Mouse (Mus musculus) stomach, embryonic 16.5 days (tissue): ENCODE results near the gene Fsd1l. TPM values are rescaled to one million over a fixed set of nuclear protein-coding genes. Genes with fewer than 3 reads are reported as not detected.
"Not testable (repeated sequence)": the region's sequence is repeated elsewhere in the genome, so short reads cannot be mapped to it uniquely, and the experiment has no call there.

ENCODE experiments used
- ATAC-seq: fragments of 200-750 bp; cut with Nextera tagmentation; 2 replicates; pipeline ENCODE4 v1.8.0; 2017; ENCODE audit warnings: moderate number of reproducible peaks, moderate TSS enrichment; ENCODE audit not compliant: insufficient read depth, low FRiP score
- H3K27ac ChIP-seq: fragments of 300-500 bp; sonication (generic); 2 replicates; pipeline ENCODE4 v1.5.1; 2014; ENCODE audit warnings: low read length
- H3K27me3 ChIP-seq: fragments of 300-500 bp; sonication (generic); 2 replicates; pipeline ENCODE4 v1.6.1; 2014; ENCODE audit warnings: low read length, control low read depth, mixed read lengths; ENCODE audit not compliant: control insufficient read depth, insufficient read depth
- H3K36me3 ChIP-seq: fragments of 300-500 bp; sonication (generic); 2 replicates; pipeline ENCODE4 v1.6.1; 2014; ENCODE audit warnings: low read length; ENCODE audit not compliant: control insufficient read depth, insufficient read depth
- H3K4me1 ChIP-seq: fragments of 300-500 bp; sonication (generic); 2 replicates; pipeline ENCODE4 v1.6.1; 2014; ENCODE audit warnings: low read length, control low read depth, mixed read lengths; ENCODE audit not compliant: control insufficient read depth, insufficient read depth
- H3K4me2 ChIP-seq: fragments of 300-500 bp; sonication (generic); 2 replicates; pipeline ENCODE4 v1.6.1; 2014; ENCODE audit warnings: low read depth, low read length, mixed read lengths
- H3K4me3 ChIP-seq: fragments of 300-500 bp; sonication (generic); replicated peaks from 2 replicates; pipeline ENCODE4 v1.5.1; 2014; ENCODE audit warnings: mild to moderate bottlenecking, low read length
- H3K9ac ChIP-seq: fragments of 300-500 bp; sonication (generic); 2 replicates; pipeline ENCODE4 v1.6.1; 2014; ENCODE audit warnings: low read length
- H3K9me3 ChIP-seq: fragments of 300-500 bp; sonication (generic); replicated peaks from 2 replicates; pipeline ENCODE4 v1.6.1; 2016; ENCODE audit warnings: low read length, control low read depth; ENCODE audit not compliant: control insufficient read depth
- WGBS: fragments of 180-500 bp; shearing (Covaris S2); extraction: QIAGEN DNeasy Blood & Tissue Kit; methylation state at CpG from one replicate; pipeline ENCODE4 v1.1.7; 2014; 5-methylcytosine and 5-hydroxymethylcytosine counted together
- polyA plus RNA-seq: library from polyadenylated mRNA; unstranded; fragments of >200 nt; fragmentation: Nextera tagmentation; extraction: Ambion mirVana; gene quantifications from 2 replicates; pipeline ENCODE4 v1.2.1, GENCODE M21; 2015

The Fsd1l gene
- polyA plus RNA-seq, 1 experiment from 2014 or later = 9.8 TPM

GRCm38 (mm10) chr4:53638549-53639123 lies 7.4 kb downstream of the Fsd1l start:
- H3K4me2 ChIP-seq = no peak overlapping the region
- H3K27ac ChIP-seq = no peak overlapping the region
- no peak overlapping the region for H3K4me3 ChIP-seq
- no peak for ATAC-seq
- peaks cover 7% of the 10 kb centered on the region; the same call in 1 of the 2 replicates for H3K4me1 ChIP-seq
- no peak overlapping the region for H3K9ac ChIP-seq
- 82% methylated on average over 7 of the region's 7 CpGs for WGBS
- 0 out of 2 replicates have a peak, but pooled peaks cover 3% of the 10 kb centered on the region for H3K36me3 ChIP-seq
- H3K9me3 ChIP-seq = peaks cover 6% of the 10 kb centered on the region; the same call in 1 of the 2 replicates
- no peaks in the 10 kb centered on the region for H3K27me3 ChIP-seq

DNA sequence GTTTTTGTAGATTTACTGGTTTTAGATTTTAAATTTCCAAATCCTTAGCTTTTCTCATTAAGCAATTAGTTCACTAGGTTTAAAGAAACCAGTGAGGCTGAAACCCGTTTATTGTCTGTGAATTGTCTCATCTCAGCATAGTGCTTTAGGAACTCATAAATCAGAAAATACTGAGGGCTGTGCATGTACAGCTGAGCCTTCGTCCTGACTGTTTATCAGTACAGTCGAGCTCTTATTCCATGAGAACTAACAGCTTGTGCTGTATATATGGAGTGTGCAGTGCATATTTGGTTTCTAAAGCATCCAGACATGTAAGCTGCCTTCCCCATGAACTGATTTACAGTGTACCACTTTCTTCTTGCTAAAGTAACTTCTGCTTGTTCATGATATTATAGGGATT lies 26.8 kb downstream of the Fsd1l start:
- Histone ChIP-seq H3K9me3 (no peaks in the 10 kb centered on the region), H3K27ac (no peak overlapping the region), H3K36me3 (0 out of 2 replicates have a peak, but pooled peaks cover 10% of the 10 kb centered on the region), H3K27me3 (no peaks in the 10 kb centered on the region), H3K9ac (no peak overlapping the region), H3K4me2 (no peak overlapping the region), H3K4me1 (no peaks in the 10 kb centered on the region), H3K4me3 (no peak overlapping the region)
- no peak for ATAC-seq
- 41% methylated on average over 3 of the region's 3 CpGs for WGBS

- H3K4me1 ChIP-seq = no peaks in the 10 kb centered on the region
- no peak overlapping the region for H3K4me2 ChIP-seq
- no peaks in the 10 kb centered on the region for H3K9me3 ChIP-seq
- 0 out of 2 replicates have a peak, but pooled peaks cover 5% of the 10 kb centered on the region for H3K36me3 ChIP-seq
- no peak overlapping the region for H3K9ac ChIP-seq
- no peaks in the 10 kb centered on the region for H3K27me3 ChIP-seq
- H3K27ac ChIP-seq = no peak overlapping the region
- ATAC-seq = no peak
- no peak overlapping the region for H3K4me3 ChIP-seq
Measured at GRCm38 (mm10) chr4:53660711-53661110, 29.4 kb downstream of the Fsd1l start.

GRCm38 (mm10) chr4:53682092-53682491 lies 50.8 kb downstream of the Fsd1l start:
- Histone ChIP-seq H3K9me3 (0 out of 2 replicates have a peak, but pooled peaks cover 4% of the 10 kb centered on the region), H3K36me3 (no peaks in the 10 kb centered on the region), H3K27me3 (no peaks in the 10 kb centered on the region), H3K4me2 (no peak overlapping the region), H3K9ac (no peak overlapping the region), H3K4me3 (no peak overlapping the region), H3K27ac (no peak overlapping the region), H3K4me1 (no peaks in the 10 kb centered on the region)
- 74% methylated on average over 8 of the region's 8 CpGs for WGBS
- no peak for ATAC-seq

- Histone ChIP-seq H3K4me2 (no peak overlapping the region), H3K27ac (no peak overlapping the region), H3K4me1 (no peaks in the 10 kb centered on the region), H3K27me3 (no peaks in the 10 kb centered on the region), H3K4me3 (no peak overlapping the region), H3K9me3 (no peaks in the 10 kb centered on the region), H3K9ac (no peak overlapping the region), H3K36me3 (no peaks in the 10 kb centered on the region)
- ATAC-seq = no peak
- WGBS = 80% methylated on average over 4 of the region's 4 CpGs
Measured at GRCm38 (mm10) chr4:53688965-53689364, 57.7 kb downstream of the Fsd1l start.

DNA sequence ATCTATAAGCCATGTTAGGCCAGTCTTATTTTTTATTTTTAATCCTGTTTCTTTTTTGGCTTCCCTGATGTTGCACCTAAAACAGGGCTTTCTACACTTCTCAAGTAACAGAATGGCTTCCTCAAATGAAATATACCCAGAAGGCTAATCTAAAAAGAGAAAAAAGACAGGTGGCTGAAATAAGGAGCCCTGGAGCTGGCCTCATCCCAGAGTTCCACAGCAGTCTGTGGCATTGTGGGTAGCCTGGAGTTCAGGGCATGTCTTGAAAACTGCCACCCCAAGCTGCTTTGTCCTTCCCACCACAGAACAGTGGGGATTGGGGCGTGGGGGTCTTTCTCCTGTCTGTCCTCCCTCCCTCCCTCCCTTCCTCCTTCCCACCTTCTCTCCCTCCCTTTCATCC lies 60.1 kb downstream of the Fsd1l start:
- 74% methylated on average over 1 of the region's 1 CpGs for WGBS
- no peak overlapping the region for H3K9ac ChIP-seq

DNA sequence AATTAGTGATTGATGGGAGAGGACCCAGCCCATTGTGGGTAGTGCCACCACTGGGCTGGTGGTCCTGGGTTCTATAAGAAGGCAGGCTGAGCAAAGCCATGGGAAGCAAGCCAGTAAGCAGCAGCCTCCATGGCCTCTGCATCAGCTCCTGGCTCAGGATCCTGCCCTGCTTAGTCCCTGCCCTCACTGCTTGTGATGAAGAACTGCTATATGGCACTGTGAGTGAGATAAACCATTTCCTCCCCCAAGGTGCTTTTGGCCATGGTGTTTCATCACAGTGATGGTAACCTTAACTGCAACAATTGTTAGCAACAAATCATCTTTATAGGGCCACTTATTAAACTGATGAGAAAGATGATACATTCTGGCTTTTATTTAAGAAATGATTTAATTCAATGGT lies 77.9 kb downstream of the Fsd1l start:
- not testable (repeated sequence) for H3K4me2 ChIP-seq, ATAC-seq, H3K4me1 ChIP-seq, H3K36me3 ChIP-seq, H3K27me3 ChIP-seq, H3K4me3 ChIP-seq, H3K9ac ChIP-seq, H3K9me3 ChIP-seq, H3K27ac ChIP-seq

More for the DNA sequence above, 60.1 kb downstream of the Fsd1l start:
- Histone ChIP-seq H3K36me3 (no peaks in the 10 kb centered on the region), H3K27ac (no peak overlapping the region), H3K4me1 (no peaks in the 10 kb centered on the region), H3K9me3 (no peaks in the 10 kb centered on the region), H3K4me3 (no peak overlapping the region), H3K4me2 (no peak overlapping the region), H3K27me3 (no peaks in the 10 kb centered on the region)
- ATAC-seq = no peak

DNA sequence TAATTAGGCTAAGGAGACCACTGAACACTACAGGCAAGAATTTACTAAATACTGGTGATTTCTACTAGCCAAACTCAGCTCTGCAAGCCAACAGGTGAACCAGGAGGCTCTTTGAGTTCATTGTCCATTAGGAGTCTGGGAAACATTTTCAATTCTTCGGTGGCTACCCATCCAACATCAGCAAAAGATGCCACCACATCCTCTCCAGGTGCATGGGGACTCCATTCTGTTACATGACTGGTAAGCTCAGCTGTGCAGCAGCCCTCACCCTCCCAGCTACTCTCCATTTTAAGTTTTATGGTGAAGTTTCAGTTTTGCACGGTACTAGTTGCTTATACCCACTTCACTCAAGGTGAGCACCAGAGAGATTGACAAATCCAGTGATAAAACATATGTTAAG lies 78.8 kb downstream of the Fsd1l start:
- Histone ChIP-seq H3K27ac (no peak overlapping the region), H3K27me3 (no peaks in the 10 kb centered on the region), H3K36me3 (no peaks in the 10 kb centered on the region), H3K9me3 (no peaks in the 10 kb centered on the region), H3K4me3 (no peak overlapping the region), H3K4me1 (peaks cover 4% of the 10 kb centered on the region; the same call in 1 of the 2 replicates), H3K4me2 (no peak overlapping the region), H3K9ac (no peak overlapping the region)
- 68% methylated on average over 2 of the region's 2 CpGs for WGBS
- no peak for ATAC-seq

- no peak for ATAC-seq
- no peak overlapping the region for H3K9ac ChIP-seq
- no peaks in the 10 kb centered on the region for H3K9me3 ChIP-seq
- no peak overlapping the region for H3K4me2 ChIP-seq
- H3K36me3 ChIP-seq = no peaks in the 10 kb centered on the region
- H3K27me3 ChIP-seq = no peaks in the 10 kb centered on the region
- no peak overlapping the region for H3K27ac ChIP-seq
- H3K4me3 ChIP-seq = no peak overlapping the region
- H3K4me1 ChIP-seq = peaks cover 8% of the 10 kb centered on the region; the same call in 1 of the 2 replicates
- 82% methylated on average over 6 of the region's 6 CpGs for WGBS
Measured at GRCm38 (mm10) chr4:53710555-53711328, 79.5 kb downstream of the Fsd1l start.
